Mouse (Mus musculus) embryonic facial prominence, embryonic 14.5 days (tissue): ENCODE results near the gene Gpatch4. TPM values are rescaled to one million over a fixed set of nuclear protein-coding genes. Genes with fewer than 3 reads are reported as not detected.

ENCODE experiments used
- ATAC-seq: fragments of 200-750 bp; cut with Nextera tagmentation; 2 replicates; pipeline ENCODE4 v1.8.0; 2017; ENCODE audit warnings: low read depth, moderate number of reproducible peaks, moderate TSS enrichment
- DNase-seq: peaks from one replicate; pipeline ENCODE4 v3.0.0-alpha.2; 2015; ENCODE audit warnings: low spot score
- H3K27ac ChIP-seq: fragments of 300-500 bp; sonication (generic); replicated peaks from 2 replicates; pipeline ENCODE4 v1.5.1; 2014; ENCODE audit warnings: low read depth, mild to moderate bottlenecking, low read length, moderate library complexity
- H3K27me3 ChIP-seq: fragments of 300-500 bp; sonication (generic); replicated peaks from 2 replicates; pipeline ENCODE4 v1.6.1; 2014; ENCODE audit warnings: low read length; ENCODE audit not compliant: control insufficient read depth, insufficient read depth
- H3K36me3 ChIP-seq: fragments of 300-500 bp; sonication (generic); 2 replicates; pipeline ENCODE4 v1.6.1; 2014; ENCODE audit warnings: low read length, mixed read lengths; ENCODE audit not compliant: control insufficient read depth, insufficient read depth
- H3K4me1 ChIP-seq: fragments of 300-500 bp; sonication (generic); 2 replicates; pipeline ENCODE4 v1.6.1; 2014; ENCODE audit warnings: antibody characterized with exemption, low read length; ENCODE audit not compliant: control insufficient read depth, insufficient read depth
- H3K4me2 ChIP-seq: fragments of 300-500 bp; sonication (generic); 2 replicates; pipeline ENCODE4 v1.6.1; 2014; ENCODE audit warnings: low read depth, mild to moderate bottlenecking, low read length, moderate library complexity, mixed read lengths
- H3K4me3 ChIP-seq: fragments of 300-500 bp; sonication (generic); 2 replicates; pipeline ENCODE4 v1.5.1; 2014; ENCODE audit warnings: low read depth, mild to moderate bottlenecking, low read length
- H3K9ac ChIP-seq: fragments of 300-500 bp; sonication (generic); 2 replicates; pipeline ENCODE4 v1.6.1; 2014; ENCODE audit warnings: low read depth, mild to moderate bottlenecking, low read length, moderate library complexity, mixed read lengths
- H3K9me3 ChIP-seq: fragments of 300-500 bp; sonication (generic); 2 replicates; pipeline ENCODE4 v1.6.1; 2016; ENCODE audit warnings: low read length; ENCODE audit not compliant: control insufficient read depth
- WGBS: fragments of 180-500 bp; shearing (Covaris S2); extraction: QIAGEN DNeasy Blood & Tissue Kit; methylation state at CpG from one replicate; pipeline ENCODE4 v1.1.7; 2014; 5-methylcytosine and 5-hydroxymethylcytosine counted together
- polyA plus RNA-seq: library from polyadenylated mRNA; unstranded; fragments of >200 nt; fragmentation: Nextera tagmentation; extraction: Ambion mirVana; gene quantifications from 2 replicates; pipeline ENCODE4 v1.2.1, GENCODE M21; 2014

The Gpatch4 gene
- polyA plus RNA-seq, 1 experiment from 2014 or later = 28.0 TPM

GRCm38 (mm10) chr3:88082224-88082618 is 39.3 kb downstream of the Gpatch4 start:
- WGBS = 2% methylated on average over 13 of the region's 13 CpGs
- ATAC-seq (no peak), DNase-seq (no peak)

GRCm38 (mm10) chr3:88082663-88083062 is 39.8 kb downstream of the Gpatch4 start:
- H3K27me3 ChIP-seq = no peaks in the 10 kb centered on the region
- 0 out of 2 replicates have a peak, but pooled peaks cover 14% of the 10 kb centered on the region for H3K36me3 ChIP-seq
- H3K4me1 ChIP-seq = 0 out of 2 replicates have a peak, but pooled peaks cover 7% of the 10 kb centered on the region
- peak overlapping the region; percentile 63 for H3K4me2 ChIP-seq
- peak overlapping the region; percentile 59 for H3K4me3 ChIP-seq
- WGBS = 13% methylated on average over 4 of the region's 4 CpGs
- peak; percentile 67 for DNase-seq
- H3K27ac ChIP-seq = no peak overlapping the region
- H3K9ac ChIP-seq = peak overlapping the region; percentile 56; the same call in 1 of the 2 replicates
- ATAC-seq = 0 out of 2 replicates have a peak, but pooled peaks have one; percentile 30
- H3K9me3 ChIP-seq = no peaks in the 10 kb centered on the region

More at GRCm38 (mm10) chr3:88082224-88082618, 39.3 kb downstream of the Gpatch4 start:
- H3K9me3 ChIP-seq = no peaks in the 10 kb centered on the region
- no peaks in the 10 kb centered on the region for H3K27me3 ChIP-seq
- no peak overlapping the region for H3K27ac ChIP-seq
- 0 out of 2 replicates have a peak, but pooled peaks cover 7% of the 10 kb centered on the region for H3K4me1 ChIP-seq
- H3K36me3 ChIP-seq = 0 out of 2 replicates have a peak, but pooled peaks cover 14% of the 10 kb centered on the region
- peak overlapping the region; percentile 63 for H3K4me2 ChIP-seq
- peak overlapping the region; percentile 56 for H3K9ac ChIP-seq
- H3K4me3 ChIP-seq = peak overlapping the region; percentile 59

- H3K27ac ChIP-seq = no peak overlapping the region
- H3K4me3 ChIP-seq = no peak overlapping the region
- no peak overlapping the region for H3K4me2 ChIP-seq
- H3K27me3 ChIP-seq = no peaks in the 10 kb centered on the region
- no peak overlapping the region for H3K9ac ChIP-seq
- no peaks in the 10 kb centered on the region for H3K9me3 ChIP-seq
- DNase-seq (no peak), ATAC-seq (no peak)
- H3K36me3 ChIP-seq = peaks cover 25% of the 10 kb centered on the region
- 0 out of 2 replicates have a peak, but pooled peaks cover 7% of the 10 kb centered on the region for H3K4me1 ChIP-seq
- WGBS = 87% methylated on average over 2 of the region's 2 CpGs
Measured at GRCm38 (mm10) chr3:88084001-88084400, 41.1 kb downstream of the Gpatch4 start.

- ATAC-seq (no peak), DNase-seq (no peak)
- no peak overlapping the region for H3K9ac ChIP-seq
- no peak overlapping the region for H3K4me3 ChIP-seq
- 52% methylated on average over 5 of the region's 9 CpGs for WGBS
- 0 out of 2 replicates have a peak, but pooled peaks cover 7% of the 10 kb centered on the region for H3K4me1 ChIP-seq
- 0 out of 2 replicates have a peak overlapping the region, but pooled peaks have one; percentile 29 for H3K27ac ChIP-seq
- H3K4me2 ChIP-seq = no peak overlapping the region
- H3K36me3 ChIP-seq = peaks cover 39% of the 10 kb centered on the region
- no peaks in the 10 kb centered on the region for H3K27me3 ChIP-seq
- H3K9me3 ChIP-seq = no peaks in the 10 kb centered on the region
Measured at GRCm38 (mm10) chr3:88085459-88085858, 42.6 kb downstream of the Gpatch4 start.

DNA sequence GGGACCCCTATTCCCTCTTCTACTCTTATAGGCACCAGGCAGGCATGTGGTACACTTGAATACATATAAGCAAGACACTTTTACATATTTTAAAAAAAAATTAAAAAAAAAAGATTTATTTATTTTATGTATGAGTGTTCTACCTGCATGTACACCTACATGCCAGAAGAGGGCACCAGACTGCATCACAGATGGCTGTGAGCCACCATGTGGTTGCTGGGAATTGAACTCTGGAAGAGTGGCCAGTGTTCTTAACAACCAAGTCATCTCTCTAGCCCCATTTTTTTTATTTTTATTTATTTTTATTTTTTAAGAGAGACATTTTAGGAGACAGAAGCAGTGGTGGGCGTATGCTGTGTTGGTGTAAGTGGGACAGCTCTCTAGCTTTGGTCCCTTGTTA is 44.8 kb downstream of the Gpatch4 start:
- Histone ChIP-seq H3K9ac (no peak overlapping the region), H3K9me3 (no peaks in the 10 kb centered on the region), H3K4me3 (no peak overlapping the region), H3K4me2 (no peak overlapping the region), H3K36me3 (peaks cover 60% of the 10 kb centered on the region), H3K27me3 (no peaks in the 10 kb centered on the region), H3K4me1 (0 out of 2 replicates have a peak, but pooled peaks cover 2% of the 10 kb centered on the region), H3K27ac (no peak overlapping the region)
- 84% methylated on average over 1 of the region's 1 CpGs for WGBS
- ATAC-seq (no peak), DNase-seq (peak; percentile 33)

GRCm38 (mm10) chr3:88090106-88090505 is 47.2 kb downstream of the Gpatch4 start:
- DNase-seq = no peak

DNA sequence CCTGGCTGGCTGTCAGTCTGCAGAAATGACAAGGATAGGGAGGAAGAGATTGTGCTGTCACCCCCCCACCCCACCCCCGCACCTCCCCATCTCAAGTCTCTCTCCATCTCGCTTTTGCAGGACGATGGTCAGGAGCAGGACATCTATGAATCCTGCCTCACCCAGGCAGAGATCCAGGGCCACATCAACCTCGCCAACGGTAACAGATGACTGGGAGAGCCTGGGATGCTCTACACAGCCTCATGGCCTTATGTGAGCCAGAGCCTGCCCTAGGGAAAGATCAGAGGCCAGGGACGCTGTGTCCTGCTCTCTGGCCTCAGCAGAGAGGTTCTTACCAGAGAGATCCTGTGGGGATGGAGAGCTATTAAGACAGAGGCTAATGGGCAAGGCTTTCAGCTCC is 47.7 kb downstream of the Gpatch4 start:
- no peak overlapping the region for H3K9ac ChIP-seq
- H3K4me1 ChIP-seq = no peaks in the 10 kb centered on the region
- no peaks in the 10 kb centered on the region for H3K27me3 ChIP-seq
- ATAC-seq = no peak
- no peak overlapping the region for H3K4me3 ChIP-seq
- 88% methylated on average over 6 of the region's 6 CpGs for WGBS
- no peak overlapping the region for H3K27ac ChIP-seq
- no peaks in the 10 kb centered on the region for H3K9me3 ChIP-seq
- H3K4me2 ChIP-seq = no peak overlapping the region
- DNase-seq = no peak
- H3K36me3 ChIP-seq = peaks cover 79% of the 10 kb centered on the region

More at GRCm38 (mm10) chr3:88090106-88090505, 47.2 kb downstream of the Gpatch4 start:
- Histone ChIP-seq H3K4me3 (no peak overlapping the region), H3K27ac (no peak overlapping the region), H3K4me2 (no peak overlapping the region), H3K4me1 (no peaks in the 10 kb centered on the region), H3K9me3 (no peaks in the 10 kb centered on the region), H3K9ac (no peak overlapping the region), H3K27me3 (no peaks in the 10 kb centered on the region), H3K36me3 (peaks cover 75% of the 10 kb centered on the region)
- no peak for ATAC-seq
- 92% methylated on average over 7 of the region's 7 CpGs for WGBS

DNA sequence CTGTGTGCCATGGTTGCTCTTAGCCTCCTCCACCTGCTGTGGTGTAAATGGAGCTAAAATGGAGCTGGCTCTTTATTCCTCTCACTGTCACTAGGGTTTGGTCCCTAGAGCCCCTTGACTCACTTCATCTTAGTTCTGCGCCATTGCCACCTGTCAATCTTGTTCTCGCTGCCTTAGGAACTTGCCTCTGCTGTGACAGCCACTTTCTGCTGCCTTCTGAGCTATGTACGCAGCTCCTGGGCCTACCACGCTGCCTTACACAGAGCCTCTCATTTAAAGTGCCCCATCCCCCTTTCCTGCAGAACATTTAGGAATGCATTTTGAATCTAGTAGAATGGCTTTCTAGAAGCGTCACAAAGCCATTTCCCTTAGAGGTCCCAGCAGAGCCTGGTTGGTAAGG is 51.2 kb downstream of the Gpatch4 start:
- 80% methylated on average over 5 of the region's 5 CpGs for WGBS
- Histone ChIP-seq H3K9me3 (no peaks in the 10 kb centered on the region), H3K9ac (no peak overlapping the region), H3K4me3 (no peak overlapping the region), H3K36me3 (peaks cover 84% of the 10 kb centered on the region), H3K27me3 (no peaks in the 10 kb centered on the region), H3K4me2 (no peak overlapping the region), H3K27ac (no peak overlapping the region), H3K4me1 (no peaks in the 10 kb centered on the region)
- ATAC-seq (no peak), DNase-seq (no peak)

- no peak overlapping the region for H3K9ac ChIP-seq
- H3K4me1 ChIP-seq = no peaks in the 10 kb centered on the region
- H3K36me3 ChIP-seq = peaks cover 73% of the 10 kb centered on the region
- DNase-seq (no peak), ATAC-seq (no peak)
- H3K4me2 ChIP-seq = no peak overlapping the region
- no peaks in the 10 kb centered on the region for H3K27me3 ChIP-seq
- no peaks in the 10 kb centered on the region for H3K9me3 ChIP-seq
- no peak overlapping the region for H3K27ac ChIP-seq
- no peak overlapping the region for H3K4me3 ChIP-seq
- 83% methylated on average over 6 of the region's 6 CpGs for WGBS
Measured at GRCm38 (mm10) chr3:88097666-88098065, 54.8 kb downstream of the Gpatch4 start.
